Mouse (Mus musculus) intestine, embryonic 15.5 days (tissue): ENCODE measurements at regions not wholly inside any gene's neighbourhood (a gene's known extent, or its start where the extent isn't known, plus 50 kb on each side); places are given as distances from the start of the nearest gene placed in this dataset.

ENCODE experiments used
- ATAC-seq: fragments of 200-750 bp; cut with Nextera tagmentation; 2 replicates; pipeline ENCODE4 v1.8.0; 2017; ENCODE audit warnings: moderate TSS enrichment, moderate library complexity
- H3K27ac ChIP-seq: fragments of 300-500 bp; sonication (generic); 2 replicates; pipeline ENCODE4 v1.5.1; 2015; ENCODE audit warnings: mild to moderate bottlenecking, inconsistent platforms
- H3K27me3 ChIP-seq: fragments of 300-500 bp; sonication (generic); replicated peaks from 2 replicates; pipeline ENCODE4 v1.6.1; 2015; ENCODE audit warnings: inconsistent platforms
- H3K36me3 ChIP-seq: fragments of 300-500 bp; sonication (generic); 2 replicates; pipeline ENCODE4 v1.6.1; 2015; ENCODE audit warnings: inconsistent platforms
- H3K4me1 ChIP-seq: fragments of 300-500 bp; sonication (generic); replicated peaks from 2 replicates; pipeline ENCODE4 v1.6.1; 2015; ENCODE audit warnings: inconsistent platforms
- H3K4me2 ChIP-seq: fragments of 300-500 bp; sonication (generic); replicated peaks from 2 replicates; pipeline ENCODE4 v1.6.1; 2015; ENCODE audit warnings: mild to moderate bottlenecking, inconsistent platforms
- H3K4me3 ChIP-seq: fragments of 300-500 bp; sonication (generic); replicated peaks from 2 replicates; pipeline ENCODE4 v1.5.1; 2015; ENCODE audit warnings: inconsistent platforms
- H3K9ac ChIP-seq: fragments of 300-500 bp; sonication (generic); 2 replicates; pipeline ENCODE4 v1.6.1; 2015; ENCODE audit warnings: inconsistent platforms
- H3K9me3 ChIP-seq: fragments of 300-500 bp; sonication (generic); 2 replicates; pipeline ENCODE4 v1.6.1; 2016; ENCODE audit warnings: inconsistent platforms
- WGBS: fragments of 180-500 bp; shearing (Covaris S2); methylation state at CpG from one replicate; pipeline ENCODE4 v1.1.7; 2015; 5-methylcytosine and 5-hydroxymethylcytosine counted together

- 0 out of 2 replicates have a peak, but pooled peaks cover 5% of the 10 kb centered on the region for H3K27me3 ChIP-seq
- H3K4me2 ChIP-seq = no peak overlapping the region
- H3K36me3 ChIP-seq = no peaks in the 10 kb centered on the region
- ATAC-seq = no peak
- no peak overlapping the region for H3K27ac ChIP-seq
- no peaks in the 10 kb centered on the region for H3K9me3 ChIP-seq
- no peaks in the 10 kb centered on the region for H3K4me1 ChIP-seq
- WGBS = 51% methylated on average over 17 of the region's 17 CpGs
- no peak overlapping the region for H3K9ac ChIP-seq
- no peak overlapping the region for H3K4me3 ChIP-seq
Measured at GRCm38 (mm10) chr1:90268131-90268691, 64.4 kb downstream of the Ackr3 start.

GRCm38 (mm10) chr1:90268951-90269350 lies 65.2 kb downstream of the Ackr3 start:
- Histone ChIP-seq H3K4me1 (no peaks in the 10 kb centered on the region), H3K36me3 (no peaks in the 10 kb centered on the region), H3K4me3 (no peak overlapping the region), H3K27me3 (0 out of 2 replicates have a peak, but pooled peaks cover 5% of the 10 kb centered on the region), H3K4me2 (no peak overlapping the region), H3K27ac (no peak overlapping the region), H3K9ac (no peak overlapping the region), H3K9me3 (no peaks in the 10 kb centered on the region)
- no peak for ATAC-seq
- WGBS = 71% methylated on average over 7 of the region's 7 CpGs

GRCm38 (mm10) chr1:90269836-90270235 lies 66.1 kb downstream of the Ackr3 start:
- no peak overlapping the region for H3K27ac ChIP-seq
- H3K4me2 ChIP-seq = no peak overlapping the region
- 39% methylated on average over 1 of the region's 1 CpGs for WGBS
- no peaks in the 10 kb centered on the region for H3K36me3 ChIP-seq
- ATAC-seq = no peak
- no peaks in the 10 kb centered on the region for H3K9me3 ChIP-seq
- no peak overlapping the region for H3K9ac ChIP-seq
- H3K4me3 ChIP-seq = no peak overlapping the region
- H3K4me1 ChIP-seq = no peaks in the 10 kb centered on the region
- 0 out of 2 replicates have a peak, but pooled peaks cover 5% of the 10 kb centered on the region for H3K27me3 ChIP-seq

- Histone ChIP-seq H3K4me1 (no peaks in the 10 kb centered on the region), H3K27ac (no peak overlapping the region), H3K4me3 (no peak overlapping the region), H3K9me3 (no peaks in the 10 kb centered on the region), H3K36me3 (no peaks in the 10 kb centered on the region), H3K4me2 (no peak overlapping the region), H3K9ac (no peak overlapping the region), H3K27me3 (0 out of 2 replicates have a peak, but pooled peaks cover 5% of the 10 kb centered on the region)
- 89% methylated on average over 3 of the region's 3 CpGs for WGBS
- no peak for ATAC-seq
Measured at GRCm38 (mm10) chr1:90271326-90271725, 67.5 kb downstream of the Ackr3 start.

GRCm38 (mm10) chr1:90272411-90272810 lies 68.6 kb downstream of the Ackr3 start:
- no peak overlapping the region for H3K27ac ChIP-seq
- 95% methylated on average over 5 of the region's 5 CpGs for WGBS
- no peak overlapping the region for H3K4me2 ChIP-seq
- no peaks in the 10 kb centered on the region for H3K4me1 ChIP-seq
- H3K4me3 ChIP-seq = no peak overlapping the region
- no peak for ATAC-seq
- no peak overlapping the region for H3K9ac ChIP-seq
- 0 out of 2 replicates have a peak, but pooled peaks cover 5% of the 10 kb centered on the region for H3K27me3 ChIP-seq
- H3K9me3 ChIP-seq = no peaks in the 10 kb centered on the region
- H3K36me3 ChIP-seq = no peaks in the 10 kb centered on the region

- Histone ChIP-seq H3K4me1 (no peaks in the 10 kb centered on the region), H3K9me3 (no peaks in the 10 kb centered on the region), H3K36me3 (no peaks in the 10 kb centered on the region), H3K9ac (no peak overlapping the region), H3K27me3 (0 out of 2 replicates have a peak, but pooled peaks cover 1% of the 10 kb centered on the region), H3K4me3 (no peak overlapping the region), H3K4me2 (no peak overlapping the region), H3K27ac (no peak overlapping the region)
- 76% methylated on average over 19 of the region's 19 CpGs for WGBS
- no peak for ATAC-seq
Measured at GRCm38 (mm10) chr1:90272830-90273628, 69.2 kb downstream of the Ackr3 start.

- H3K4me2 ChIP-seq = no peak overlapping the region
- H3K4me1 ChIP-seq = no peaks in the 10 kb centered on the region
Measured at GRCm38 (mm10) chr1:90273629-90273928, 69.8 kb downstream of the Ackr3 start.

GRCm38 (mm10) chr1:90274968-90275651 lies 71.3 kb downstream of the Ackr3 start:
- H3K9me3 ChIP-seq = no peaks in the 10 kb centered on the region
- H3K4me1 ChIP-seq = no peaks in the 10 kb centered on the region
- H3K27me3 ChIP-seq = no peaks in the 10 kb centered on the region
- WGBS = 89% methylated on average over 9 of the region's 9 CpGs
- no peak overlapping the region for H3K27ac ChIP-seq
- H3K9ac ChIP-seq = no peak overlapping the region
- ATAC-seq = no peak; the same call in 1 of the 2 replicates
- no peak overlapping the region for H3K4me3 ChIP-seq
- no peaks in the 10 kb centered on the region for H3K36me3 ChIP-seq
- no peak overlapping the region for H3K4me2 ChIP-seq

More at GRCm38 (mm10) chr1:90273629-90273928, 69.8 kb downstream of the Ackr3 start:
- Histone ChIP-seq H3K9me3 (no peaks in the 10 kb centered on the region), H3K9ac (no peak overlapping the region), H3K27ac (no peak overlapping the region), H3K27me3 (no peaks in the 10 kb centered on the region), H3K36me3 (no peaks in the 10 kb centered on the region), H3K4me3 (no peak overlapping the region)
- no peak for ATAC-seq

- WGBS = 89% methylated on average over 16 of the region's 16 CpGs
- Histone ChIP-seq H3K4me2 (no peak overlapping the region), H3K9ac (no peak overlapping the region)
Measured at GRCm38 (mm10) chr1:90275786-90276520, 72.2 kb downstream of the Ackr3 start.

GRCm38 (mm10) chr1:90277486-90278255 lies 73.9 kb downstream of the Ackr3 start:
- Histone ChIP-seq H3K36me3 (no peaks in the 10 kb centered on the region), H3K9me3 (no peaks in the 10 kb centered on the region), H3K27ac (no peak overlapping the region), H3K9ac (no peak overlapping the region), H3K27me3 (no peaks in the 10 kb centered on the region), H3K4me1 (no peaks in the 10 kb centered on the region), H3K4me3 (no peak overlapping the region), H3K4me2 (no peak overlapping the region)
- WGBS = 76% methylated on average over 18 of the region's 18 CpGs
- ATAC-seq = no peak

More at GRCm38 (mm10) chr1:90275786-90276520, 72.2 kb downstream of the Ackr3 start:
- Histone ChIP-seq H3K36me3 (no peaks in the 10 kb centered on the region), H3K27me3 (no peaks in the 10 kb centered on the region), H3K9me3 (no peaks in the 10 kb centered on the region), H3K4me3 (no peak overlapping the region), H3K27ac (no peak overlapping the region), H3K4me1 (no peaks in the 10 kb centered on the region)
- no peak for ATAC-seq

GRCm38 (mm10) chr1:90279066-90279839 lies 75.5 kb downstream of the Ackr3 start:
- Histone ChIP-seq H3K4me1 (no peaks in the 10 kb centered on the region), H3K27me3 (no peaks in the 10 kb centered on the region), H3K36me3 (no peaks in the 10 kb centered on the region), H3K4me2 (no peak overlapping the region), H3K4me3 (no peak overlapping the region), H3K9me3 (no peaks in the 10 kb centered on the region), H3K27ac (no peak overlapping the region), H3K9ac (no peak overlapping the region)
- WGBS = 53% methylated on average over 20 of the region's 20 CpGs
- no peak for ATAC-seq
